ENCODE assay signal across 31 mouse cellular contexts in genomic region chr11:26444374-26444773, GRCm38 (mm10).
"Had no signal": no experiment of that assay in that cellular context is flagged by ENCODE, and none has a peak within 500 bp of the region (broad histone marks: within the 10 kb centered on the region; RNA-seq: fewer than 3 reads in every experiment).

No protein-coding gene starts in this region.

- H3K4me2 ChIP-seq: limb, embryonic 12.5 days; limb, embryonic 13.5 days; limb, embryonic 15.5 days; liver, embryonic 13.5 days; liver, embryonic 15.5 days; lung, embryonic 14.5 days; lung, embryonic 15.5 days; midbrain, embryonic 11.5 days; midbrain, embryonic 12.5 days; midbrain, embryonic 13.5 days; midbrain, embryonic 15.5 days; neural tube, embryonic 12.5 days; neural tube, embryonic 13.5 days had no signal

- H3K9me3 ChIP-seq: limb, embryonic 10.5 days; limb, embryonic 12.5 days; limb, embryonic 13.5 days; limb, embryonic 15.5 days; liver, embryonic 13.5 days; liver, embryonic 15.5 days; lung, embryonic 15.5 days; midbrain, embryonic 10.5 days; midbrain, embryonic 12.5 days; midbrain, embryonic 13.5 days; midbrain, embryonic 15.5 days; neural tube, embryonic 12.5 days; neural tube, embryonic 13.5 days had no signal

- H3K36me3 ChIP-seq: liver, embryonic 15.5 days; lung, embryonic 15.5 days; midbrain, embryonic 15.5 days; neural tube, embryonic 12.5 days; neural tube, embryonic 13.5 days had no signal

- H3K4me1 ChIP-seq: limb, embryonic 10.5 days; limb, embryonic 12.5 days; limb, embryonic 13.5 days; limb, embryonic 15.5 days; liver, embryonic 13.5 days; liver, embryonic 15.5 days; lung, embryonic 15.5 days; megakaryocyte, embryonic 14.5 days; midbrain, embryonic 10.5 days; midbrain, embryonic 12.5 days; midbrain, embryonic 13.5 days; midbrain, embryonic 15.5 days; neural tube, embryonic 12.5 days; neural tube, embryonic 13.5 days had no signal

- H3K27ac ChIP-seq: left cerebral cortex, adult 2 months; limb, embryonic 10.5 days; limb, embryonic 12.5 days; limb, embryonic 13.5 days; limb, embryonic 15.5 days; liver, embryonic 13.5 days; liver, embryonic 14.5 days; liver, embryonic 15.5 days; lung, embryonic 15.5 days; macrophage; midbrain, embryonic 10.5 days; midbrain, embryonic 12.5 days; midbrain, embryonic 13.5 days; midbrain, embryonic 15.5 days; neural tube, embryonic 12.5 days; neural tube, embryonic 13.5 days had no signal

- ATAC-seq: lung, postnatal 0 days; midbrain, embryonic 13.5 days; midbrain, embryonic 15.5 days; midbrain, embryonic 16.5 days had no signal

- H3K27me3 ChIP-seq: limb, embryonic 12.5 days; limb, embryonic 13.5 days; limb, embryonic 15.5 days; liver, embryonic 13.5 days; liver, embryonic 15.5 days; lung, embryonic 15.5 days; megakaryocyte, embryonic 14.5 days; midbrain, embryonic 12.5 days; midbrain, embryonic 13.5 days; midbrain, embryonic 15.5 days; neural tube, embryonic 12.5 days; neural tube, embryonic 13.5 days had no signal

- H3K9ac ChIP-seq: limb, embryonic 12.5 days; limb, embryonic 13.5 days; limb, embryonic 15.5 days; liver, embryonic 13.5 days; liver, embryonic 14.5 days; liver, embryonic 15.5 days; lung, embryonic 14.5 days; lung, embryonic 15.5 days; midbrain, embryonic 12.5 days; midbrain, embryonic 13.5 days; midbrain, embryonic 15.5 days; neural tube, embryonic 12.5 days; neural tube, embryonic 13.5 days had no signal

- H3K4me3 ChIP-seq: left cerebral cortex, adult 2 months; limb, embryonic 10.5 days; limb, embryonic 12.5 days; limb, embryonic 13.5 days; limb, embryonic 15.5 days; liver, embryonic 13.5 days; liver, embryonic 15.5 days; lung, embryonic 15.5 days; megakaryocyte, embryonic 14.5 days; midbrain, embryonic 10.5 days; midbrain, embryonic 12.5 days; midbrain, embryonic 13.5 days; midbrain, embryonic 15.5 days; myocyte; neural tube, embryonic 12.5 days; neural tube, embryonic 13.5 days had no signal

- DNase-seq: left cerebral cortex, postnatal 4 days; liver; liver, embryonic 13.5 days; lung, adult 18-20 months; lung, adult 2 months; lung, embryonic 14.5 days; lung, postnatal 10 days; lung, postnatal 14 days; lung, postnatal 36 days; lung, postnatal 4 days; midbrain, embryonic 14.5 days had no signal
